Mouse (Mus musculus) spleen, adult 18-20 months (tissue): ENCODE results near the gene Gm4131.
"Not testable (repeated sequence)": the region's sequence is repeated elsewhere in the genome, so short reads cannot be mapped to it uniquely, and the experiment has no call there.

Experiments used
- DNase-seq, 2 experiments: peaks; one replicate each; pipeline ENCODE4 v3.0.0; 2022; ENCODE audit warnings: mixed read lengths in 2 of 2

The Gm4131 gene

DNA sequence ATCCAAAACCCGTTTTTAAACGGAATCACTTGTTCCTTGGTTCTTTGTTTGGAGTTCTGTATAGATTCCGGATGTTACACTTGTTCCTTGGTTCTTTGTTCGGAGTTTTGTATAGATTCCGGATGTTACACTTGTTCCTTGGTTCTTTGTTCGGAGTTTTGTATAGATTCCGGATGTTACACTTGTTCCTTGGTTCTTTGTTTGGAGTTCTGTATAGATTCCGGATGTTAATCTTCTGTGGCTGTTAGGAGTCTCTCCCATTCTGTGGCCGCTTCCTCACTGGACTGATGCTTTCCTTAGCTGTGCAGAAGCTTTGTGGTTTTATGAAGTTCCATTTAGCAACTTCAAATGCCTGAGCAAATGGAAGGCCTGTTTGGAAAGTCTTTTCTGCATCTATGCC, at the start of gene Gm4131:
Gene Gm4131 (minus strand): TSS at position 101 of the 400 bp plus-strand sequence.
- DNase-seq, result not testable (repeated sequence)

DNA sequence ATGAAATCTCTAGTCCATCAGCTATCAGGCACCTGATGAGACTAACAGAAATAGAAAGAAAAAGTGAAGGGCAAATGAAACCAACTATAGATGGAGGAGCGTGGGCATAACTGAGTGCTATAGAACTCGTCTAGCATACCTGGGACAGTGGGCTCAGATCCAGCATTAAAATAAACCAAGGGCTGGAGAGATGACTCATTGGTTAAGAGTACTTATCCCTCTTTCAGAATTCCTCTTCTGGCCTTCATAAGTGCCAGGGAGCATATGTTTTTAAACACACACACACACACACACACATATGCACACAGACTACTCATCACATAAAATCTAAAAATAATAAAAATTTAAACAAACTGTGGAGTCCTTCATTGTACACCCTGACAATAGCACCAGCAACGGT, 43.2 kb upstream of the Gm4131 start:
- DNase-seq, result no peak

DNA sequence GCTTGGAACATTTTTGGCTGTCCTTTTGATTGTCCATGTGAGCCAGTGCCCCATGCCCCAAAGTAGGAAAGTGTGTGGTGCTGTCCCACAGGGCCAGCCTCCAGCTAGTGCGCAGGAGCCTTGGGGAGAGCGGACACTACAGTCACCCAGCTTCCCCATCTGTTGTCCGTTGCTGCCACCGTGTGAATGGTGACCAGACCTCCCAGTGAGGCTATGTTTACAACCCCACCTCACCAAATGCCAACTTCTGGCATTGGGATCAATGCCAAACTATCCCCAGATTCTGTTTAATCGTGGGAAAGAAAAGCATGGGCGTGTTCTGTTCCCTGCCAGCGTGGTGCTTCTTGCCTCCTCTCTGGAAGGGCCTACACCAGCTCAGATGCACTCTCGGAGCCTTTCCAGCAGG, 41.1 kb upstream of the Gm4131 start:
- no peak for DNase-seq

DNA sequence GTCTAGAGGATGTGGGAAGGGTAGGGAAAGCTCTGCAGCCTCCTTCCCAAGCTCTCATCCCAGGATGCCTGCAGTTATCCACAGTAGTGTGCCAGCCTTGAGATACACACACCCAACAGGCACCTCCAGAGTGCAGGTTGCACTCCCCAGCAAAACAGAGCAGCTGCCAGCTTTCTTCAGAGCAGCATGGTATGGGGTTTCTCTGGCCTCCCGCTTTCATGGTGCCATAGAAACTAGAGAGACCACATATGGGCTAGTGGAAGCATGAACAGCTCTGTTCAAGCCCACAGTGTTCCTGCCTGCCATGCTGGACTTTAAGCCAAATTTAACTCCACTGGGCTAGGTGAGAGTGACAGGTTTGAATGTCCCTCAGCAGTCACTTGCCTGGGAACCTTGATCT, 36.1 kb upstream of the Gm4131 start:
- DNase-seq, result no peak

DNA sequence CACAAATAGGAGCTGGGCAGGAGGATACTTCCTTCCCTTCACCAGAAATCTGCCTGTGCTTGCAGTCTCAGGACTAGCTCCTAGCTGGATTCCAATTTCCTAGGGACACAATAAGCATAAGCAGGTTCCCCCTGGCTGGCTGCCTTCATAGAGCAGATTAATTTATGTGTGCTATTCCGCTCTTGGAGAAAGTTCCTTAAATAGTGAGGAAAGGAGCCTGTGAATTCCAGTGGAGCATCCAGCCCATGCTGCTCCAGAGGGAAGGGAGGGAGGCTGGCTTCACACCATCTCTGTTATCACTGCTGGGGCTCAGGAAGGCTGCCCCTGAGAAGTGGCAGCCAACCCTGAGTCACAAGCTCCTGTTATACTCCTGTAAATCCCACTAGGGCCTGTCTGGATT, 35.5 kb upstream of the Gm4131 start:
- no peak for DNase-seq

DNA sequence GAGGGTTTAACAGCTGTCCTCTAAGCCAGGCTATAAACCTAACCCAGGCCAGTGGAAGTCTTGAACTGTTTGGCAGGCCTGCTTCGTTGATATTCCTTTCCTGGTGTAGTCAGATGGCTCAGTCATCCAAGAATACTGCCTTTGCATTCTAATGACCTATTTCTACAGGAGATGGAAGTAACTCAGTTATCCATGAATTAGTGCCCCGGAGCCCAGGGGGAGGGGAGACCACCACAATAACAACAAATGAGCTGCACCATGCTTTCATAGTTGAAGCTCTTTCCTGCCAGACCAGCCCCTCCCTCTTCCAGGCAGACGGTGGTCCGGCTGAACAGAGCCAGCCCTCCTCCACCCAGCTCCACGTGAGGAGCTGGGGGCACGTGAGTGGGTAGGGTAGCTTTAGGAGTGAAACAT, 33.4 kb upstream of the Gm4131 start:
- DNase-seq, result no peak

DNA sequence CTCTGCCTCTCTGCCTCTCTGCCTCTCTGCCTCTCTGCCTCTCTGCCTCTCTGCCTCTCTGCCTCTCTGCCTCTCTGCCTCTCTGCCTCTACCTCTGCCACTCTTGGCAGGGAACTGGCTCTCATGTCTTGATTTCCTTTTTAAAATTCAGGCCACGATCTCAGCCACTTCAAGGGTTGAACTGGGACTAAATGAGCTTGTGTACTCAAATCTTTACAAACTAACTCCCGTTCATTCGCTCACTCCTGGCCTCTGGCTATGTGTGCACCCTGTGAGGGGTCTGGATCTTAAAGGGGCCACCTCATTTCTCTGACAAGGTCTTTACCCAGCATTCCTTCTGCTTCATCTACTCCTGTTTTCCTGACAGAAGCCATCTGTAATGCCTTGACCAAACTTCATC, 18.6 kb upstream of the Gm4131 start:
- DNase-seq, result no peak

DNA sequence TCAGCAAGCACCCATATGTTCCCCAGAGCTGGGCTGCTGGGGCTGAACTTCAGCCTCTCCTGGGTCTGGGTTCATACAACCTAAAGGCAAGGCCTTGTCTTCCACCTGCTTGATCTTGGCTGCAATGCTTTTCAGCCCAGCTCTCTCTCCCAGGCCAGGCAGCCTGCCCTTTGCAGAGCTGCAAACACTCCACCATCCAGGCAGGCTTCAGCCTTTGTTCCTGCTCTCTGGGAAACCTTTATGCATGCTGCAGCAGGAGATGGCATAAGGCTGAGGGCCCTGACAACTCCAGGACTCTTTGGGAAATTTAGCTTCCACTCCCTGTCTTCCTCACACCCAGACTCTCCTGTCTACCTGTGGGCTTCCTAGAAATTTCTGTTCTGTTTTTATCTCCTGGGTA, 17.9 kb upstream of the Gm4131 start:
- no peak for DNase-seq

DNA sequence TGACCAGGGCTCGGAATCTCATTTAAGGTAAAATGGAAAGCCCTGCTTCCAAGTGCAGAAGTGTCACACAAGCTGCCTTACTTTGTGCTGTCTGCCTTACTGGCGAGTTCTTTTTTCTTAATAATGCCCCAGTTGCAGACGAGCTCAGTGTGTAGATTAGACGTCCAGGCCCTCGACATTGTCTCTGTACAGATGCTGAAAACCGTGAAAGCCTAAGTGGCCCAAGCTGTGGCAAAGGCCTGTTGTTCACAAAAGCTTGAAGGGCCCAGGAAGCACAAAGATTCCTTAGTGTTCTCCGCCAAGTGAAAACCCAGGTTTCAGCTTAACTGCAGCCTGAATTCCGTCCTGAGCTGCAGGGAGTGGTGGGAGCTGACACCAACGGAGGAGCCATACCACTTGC, 15.0 kb upstream of the Gm4131 start:
- DNase-seq, result no peak

DNA sequence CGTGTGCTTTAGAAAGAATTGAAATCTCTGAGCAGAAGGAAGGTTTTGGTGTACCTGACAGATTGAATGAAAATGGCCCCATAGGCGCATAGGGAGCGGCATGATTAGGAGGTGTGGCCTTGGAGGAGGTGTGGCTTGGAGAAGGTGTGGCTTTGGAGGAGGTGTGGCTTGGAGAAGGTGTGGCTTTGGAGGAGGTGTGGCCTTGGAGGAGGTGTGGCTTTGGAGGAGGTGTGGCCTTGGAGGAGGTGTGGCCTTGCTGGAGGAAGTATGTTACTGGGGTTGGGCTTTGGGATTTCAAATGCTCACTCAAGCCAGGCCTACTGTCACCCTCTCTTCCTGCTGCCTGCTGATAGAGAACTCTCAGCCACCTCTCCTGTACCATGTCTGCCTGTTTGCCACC, 14.2 kb upstream of the Gm4131 start:
- no peak for DNase-seq

DNA sequence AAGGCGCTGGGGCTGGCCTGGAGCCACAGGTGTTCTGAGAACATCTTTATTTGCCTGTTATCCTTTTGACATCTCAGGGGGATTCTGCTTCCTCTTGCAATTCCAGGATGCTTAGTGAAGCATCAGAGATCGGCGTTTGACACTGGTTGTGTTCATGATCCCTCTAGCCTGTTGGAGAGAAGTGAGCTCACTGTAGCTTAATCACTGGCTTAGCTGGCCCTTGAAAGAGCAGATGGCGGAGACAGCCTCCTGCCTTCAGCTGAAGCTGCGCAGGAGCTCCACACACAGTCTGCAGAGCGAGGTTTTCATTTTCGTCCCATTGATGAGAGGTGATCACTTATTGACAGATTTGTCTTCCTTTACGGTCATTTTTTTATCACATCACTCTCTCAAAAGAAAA, 9.1 kb upstream of the Gm4131 start:
- no peak for DNase-seq

DNA sequence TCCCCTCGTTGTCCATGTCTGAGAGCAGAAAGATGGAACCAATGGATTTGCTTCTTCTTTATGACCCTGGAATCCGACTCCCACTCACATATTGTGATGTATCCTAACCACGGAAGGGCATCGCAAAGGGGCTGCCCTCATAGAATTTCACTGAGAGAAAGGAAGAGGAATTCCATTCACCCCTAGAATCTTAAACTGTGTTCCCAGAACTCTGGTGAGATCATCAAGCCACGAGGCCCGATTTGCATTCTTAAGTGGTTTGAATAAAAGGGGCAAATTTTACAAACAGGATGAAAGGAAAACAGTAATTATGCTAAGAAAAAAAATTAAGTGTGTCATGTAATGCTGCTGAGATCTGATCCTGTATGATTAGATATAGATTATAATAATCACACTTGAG, 8.2 kb upstream of the Gm4131 start:
- no peak for DNase-seq

DNA sequence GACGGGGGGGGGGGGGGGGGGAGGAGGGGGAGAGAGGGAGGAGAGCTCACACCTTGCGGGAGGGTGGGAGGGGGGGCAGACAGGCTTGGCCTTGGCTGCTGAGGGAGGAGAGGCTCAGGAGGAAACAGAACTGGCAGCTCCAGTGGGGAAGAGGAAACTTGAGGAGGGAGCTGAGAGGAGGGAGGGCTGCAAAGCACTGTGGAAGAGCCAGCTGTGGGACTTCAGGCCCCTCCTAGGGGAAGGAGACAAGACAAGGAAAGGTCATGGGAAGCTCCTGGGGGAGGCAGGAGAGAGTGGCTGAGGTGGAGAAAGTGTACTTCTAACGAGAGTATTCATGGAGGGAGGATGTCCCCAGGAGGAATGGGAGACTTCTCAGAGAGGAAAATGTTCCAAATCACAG, 6.7 kb upstream of the Gm4131 start:
- DNase-seq, result no peak

DNA sequence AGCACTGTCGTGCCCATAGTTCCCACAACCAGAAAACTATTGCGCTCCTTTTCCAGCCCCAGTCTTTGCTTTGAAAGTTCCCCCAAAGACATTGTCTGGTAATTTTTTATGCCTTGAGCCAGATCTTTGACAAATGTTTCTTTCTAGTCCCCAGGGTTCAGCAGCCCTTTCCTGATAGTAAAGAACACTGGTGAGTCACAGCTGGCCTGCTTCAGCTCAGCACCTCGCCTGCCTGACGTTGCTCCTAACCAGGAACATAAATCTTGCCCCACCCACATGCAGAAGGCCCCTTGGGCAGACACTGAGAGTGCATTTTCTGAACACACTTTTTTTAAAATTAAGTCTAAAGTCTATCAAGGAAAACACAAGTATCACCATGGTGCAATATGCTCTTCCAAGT, 3.6 kb upstream of the Gm4131 start:
- no peak for DNase-seq

DNA sequence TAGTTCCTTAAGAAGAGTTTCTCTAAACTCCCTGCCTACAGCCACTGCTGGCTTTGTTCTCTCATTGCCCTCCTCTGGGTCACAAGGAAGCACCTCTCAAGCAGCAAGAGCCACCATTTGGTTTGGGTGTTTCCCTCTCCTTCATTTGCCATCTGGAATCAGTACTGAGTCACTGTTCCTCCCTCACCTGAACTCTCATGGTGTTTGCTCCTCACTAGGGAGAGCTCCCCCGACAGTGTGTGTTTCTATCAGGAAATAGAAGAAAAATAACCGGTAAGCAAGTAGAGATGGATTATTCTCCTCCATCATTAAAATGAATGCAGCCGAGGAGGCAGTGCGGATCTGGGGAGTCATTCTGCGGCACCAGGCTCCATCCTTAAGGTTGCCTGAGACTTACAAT, 2.7 kb upstream of the Gm4131 start:
- no peak for DNase-seq

DNA sequence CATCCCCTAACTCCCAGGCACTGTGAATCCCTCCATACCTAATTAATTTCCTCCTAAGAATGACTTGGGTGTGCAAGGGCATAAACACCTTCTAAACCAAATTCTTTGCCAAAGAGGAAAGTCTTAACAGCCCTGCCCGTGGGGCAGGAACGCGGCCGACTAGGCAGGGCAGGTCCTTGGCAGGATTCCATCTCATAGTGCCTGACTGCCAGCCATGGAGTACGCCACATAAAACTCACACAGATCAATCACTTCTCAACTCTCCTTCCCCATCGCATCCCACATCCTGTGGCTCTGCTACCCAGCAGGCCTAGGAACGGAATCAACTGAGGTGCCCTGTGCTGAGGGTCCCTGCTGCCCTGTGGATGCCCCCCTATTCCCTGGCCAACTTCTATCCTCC, 3.0 kb downstream of the Gm4131 start:
- DNase-seq, result no peak

DNA sequence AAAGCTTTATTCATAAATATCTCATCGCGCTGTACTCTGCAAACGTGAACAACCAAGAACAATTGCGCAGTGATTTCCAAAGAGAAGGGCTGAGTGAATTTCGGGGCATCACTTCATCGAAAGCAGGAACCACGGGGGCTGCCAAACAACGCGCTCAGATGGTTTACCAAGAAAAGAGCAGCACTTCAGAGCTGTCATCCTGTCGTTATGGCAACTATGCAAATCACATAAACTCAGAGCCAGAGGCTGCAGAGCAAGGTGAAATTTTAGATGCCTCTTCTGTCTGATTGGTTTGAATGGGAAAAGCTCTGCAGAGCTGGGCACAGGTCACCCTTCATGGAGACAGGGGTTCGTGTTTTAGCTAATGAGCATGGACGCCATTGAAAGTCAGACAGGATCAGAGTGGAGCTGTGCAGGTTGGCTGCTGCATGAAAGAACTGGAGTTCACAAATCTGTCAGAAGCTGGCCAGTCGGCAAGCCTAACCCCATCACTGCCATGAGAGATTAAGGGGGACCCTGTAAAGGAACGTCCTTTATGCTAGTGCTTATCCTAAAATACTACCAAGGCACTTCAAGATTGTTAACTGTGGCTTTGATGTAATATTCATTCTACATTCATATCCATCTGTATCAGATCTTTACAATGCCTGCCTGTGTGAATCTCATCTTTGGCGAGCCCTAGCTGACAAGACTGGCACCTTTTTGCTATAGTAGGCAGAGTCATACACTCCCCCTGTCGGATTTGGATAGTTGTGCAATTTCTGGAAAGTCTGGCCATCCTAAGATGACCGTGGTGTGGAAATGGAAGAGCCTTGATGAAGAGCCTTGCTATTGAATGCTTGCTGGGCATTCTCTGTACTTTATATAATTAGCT, 4.6 kb downstream of the Gm4131 start:
- DNase-seq, result no peak

DNA sequence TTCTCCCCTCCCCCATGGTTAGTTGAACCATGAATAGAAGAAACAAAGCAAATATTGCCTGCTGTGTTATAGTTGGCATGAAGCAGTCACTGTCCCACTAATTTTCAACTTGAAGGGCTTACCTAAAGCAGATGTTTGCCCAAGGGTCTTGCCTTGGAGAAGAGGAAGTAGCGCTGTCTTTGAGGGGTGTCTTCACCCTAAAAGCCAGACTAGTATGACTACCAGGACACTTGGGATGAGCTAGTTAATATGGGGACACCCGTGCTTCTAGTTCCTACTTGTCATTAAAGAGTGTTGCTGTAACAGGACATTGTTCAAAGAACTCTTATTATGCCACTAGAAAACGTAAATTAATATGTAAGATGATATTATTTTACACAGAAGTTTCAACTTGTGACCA, 9.6 kb downstream of the Gm4131 start:
- no peak for DNase-seq

DNA sequence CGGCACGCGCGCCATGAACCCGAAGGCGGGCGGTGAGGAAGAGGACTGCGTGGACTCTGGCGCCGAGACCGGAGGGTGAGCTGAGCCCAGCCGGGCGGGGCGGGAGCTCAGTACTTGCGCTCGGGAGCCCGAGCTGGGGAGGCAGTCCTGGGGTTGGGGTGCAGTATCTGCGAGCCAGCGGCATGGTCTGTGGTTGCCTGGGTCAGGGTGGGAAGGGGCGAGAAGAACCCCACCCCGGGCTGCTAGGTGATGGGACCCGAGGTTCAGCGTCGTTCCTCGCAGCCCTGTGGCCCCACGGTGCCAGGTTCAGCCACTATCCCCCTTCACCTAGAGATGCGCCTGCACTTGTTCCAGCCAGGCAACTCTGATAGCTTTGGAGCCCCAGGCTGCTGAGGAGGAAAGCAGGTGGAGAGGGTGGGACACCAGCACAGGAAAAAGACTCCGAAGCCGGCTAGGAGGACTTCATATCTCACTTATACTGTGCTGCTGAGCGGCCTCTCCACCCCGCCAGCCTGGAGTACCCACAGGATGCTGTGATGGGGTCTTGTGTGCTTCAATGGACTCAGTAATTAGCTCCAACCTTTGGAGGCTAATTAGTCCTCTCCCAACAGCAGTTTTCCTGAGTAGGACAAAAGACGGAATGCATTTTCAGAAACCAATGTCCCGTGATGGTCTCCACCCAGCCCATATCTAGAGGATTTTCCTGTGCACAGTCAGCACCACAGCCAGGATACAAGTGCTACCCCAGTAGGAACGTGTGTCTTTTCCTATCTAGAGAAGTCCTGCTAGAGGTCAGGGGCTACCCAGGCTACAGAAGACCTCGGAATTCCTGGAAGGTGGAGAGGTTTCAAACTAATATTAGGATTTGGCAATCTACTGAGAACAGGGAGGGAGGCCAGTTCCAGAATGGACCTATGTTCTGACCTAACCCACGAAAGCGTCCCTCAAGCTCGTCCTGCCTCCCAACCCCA, 10.6 kb downstream of the Gm4131 start:
- DNase-seq, result no peak

DNA sequence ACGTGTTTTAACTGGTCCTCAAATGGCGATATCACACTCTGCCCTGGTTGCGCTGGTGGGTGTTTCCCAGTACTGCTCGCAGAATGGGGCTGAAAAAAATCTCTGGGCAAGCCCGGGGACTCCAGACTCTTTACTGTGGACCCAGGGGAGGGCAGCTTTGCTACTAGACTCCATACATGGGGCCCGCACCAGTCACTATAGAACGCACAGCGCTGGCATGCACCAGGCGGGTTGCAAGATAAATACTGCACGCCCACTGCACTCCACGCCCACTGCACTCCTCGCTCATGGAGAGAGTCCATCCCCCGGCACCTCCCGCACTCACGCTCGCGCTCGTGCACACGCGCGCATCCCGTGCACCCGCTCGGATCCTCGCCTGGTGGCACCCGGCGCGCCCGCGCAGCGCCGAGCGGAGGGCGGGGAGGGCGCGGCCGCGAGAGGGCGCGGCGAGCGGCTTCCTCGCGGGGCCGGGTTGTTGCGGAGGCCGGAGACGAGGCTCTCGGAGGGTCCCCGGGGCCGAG, 11.4 kb downstream of the Gm4131 start, which contains the start of gene Fam124a:
Gene Fam124a (plus strand): TSS at position 429 of the 521 bp plus-strand sequence.
- DNase-seq, result peak; percentile 9 to 26

DNA sequence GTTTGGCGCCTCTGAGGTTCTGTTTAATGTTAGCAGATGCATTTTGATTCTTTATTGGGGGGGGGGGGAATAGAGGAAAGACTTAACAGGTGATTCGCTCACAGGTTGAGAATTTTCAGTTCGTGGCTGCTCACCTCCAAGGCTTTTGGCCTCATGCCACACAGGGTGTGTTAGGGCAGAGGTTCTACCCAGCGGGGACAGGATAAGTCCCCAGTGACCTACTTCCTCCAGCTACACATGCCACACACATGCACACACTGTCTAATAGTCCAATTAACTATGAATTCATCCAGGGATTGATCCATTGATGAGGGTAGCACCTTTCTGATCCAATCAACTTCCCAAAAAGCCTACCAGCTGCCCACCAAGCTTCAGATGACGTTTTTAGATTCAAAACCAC, 12.9 kb downstream of the Gm4131 start:
- DNase-seq, result no peak

DNA sequence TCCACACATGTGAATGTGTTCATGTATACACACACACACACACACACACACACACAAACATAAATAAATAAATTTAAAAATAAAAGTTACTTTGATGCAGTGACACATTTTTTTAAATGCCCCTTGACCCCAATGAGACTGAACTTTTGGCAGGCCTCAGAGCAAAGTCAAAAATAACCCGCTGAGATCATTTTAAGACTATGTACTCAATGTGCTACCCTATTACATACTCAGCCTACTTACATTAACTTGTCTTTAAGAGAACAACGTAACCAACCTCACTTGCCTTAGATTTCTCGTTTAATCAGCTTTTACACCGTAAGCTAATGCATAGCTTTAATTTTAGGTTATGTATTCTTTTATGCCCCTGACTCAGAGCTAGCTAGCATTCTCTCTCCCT, 13.9 kb downstream of the Gm4131 start:
- DNase-seq, result no peak

DNA sequence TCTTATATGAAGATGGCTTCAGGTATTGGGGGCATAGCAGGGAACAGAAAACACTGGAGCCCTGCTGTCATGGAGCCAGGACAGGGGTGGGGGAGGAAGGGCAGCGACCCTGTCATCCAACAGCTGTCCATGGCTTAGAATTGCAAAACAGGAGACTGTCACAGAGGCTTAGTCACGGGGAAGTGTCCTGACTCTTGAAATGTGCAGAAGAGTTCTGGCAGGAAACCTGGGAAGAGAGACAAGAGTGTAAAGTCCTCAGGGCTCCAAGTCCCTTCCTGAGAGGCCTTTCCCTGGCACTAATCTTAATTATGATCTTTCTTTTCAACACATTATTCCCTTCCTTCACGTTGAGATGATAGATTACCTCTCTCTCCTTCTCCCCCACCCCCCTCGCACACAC, 16.6 kb downstream of the Gm4131 start:
- no peak for DNase-seq

DNA sequence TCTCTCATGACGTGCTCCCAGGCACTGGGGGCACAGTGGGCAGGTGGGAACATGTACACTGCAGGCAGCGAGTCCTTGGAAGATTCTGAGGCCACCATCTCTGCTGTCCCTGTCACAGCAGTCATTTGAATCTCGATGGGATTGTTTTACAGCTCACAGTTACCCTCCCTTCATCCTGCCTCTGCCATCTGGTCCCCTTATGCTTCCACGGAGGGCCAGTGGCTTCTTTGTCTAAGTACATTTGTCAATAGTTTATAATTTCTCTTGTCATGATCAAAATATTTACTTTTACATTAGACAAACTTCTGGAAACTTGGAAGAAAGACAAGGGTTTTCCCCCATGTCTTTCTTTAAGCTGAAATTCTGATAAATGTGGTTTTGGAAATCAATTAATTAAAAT, 20.0 kb downstream of the Gm4131 start:
- DNase-seq, result no peak
